Mouse (Mus musculus): ENCODE measurements around the gene Celf2. TPM values are rescaled to one million over a fixed set of nuclear protein-coding genes. Genes with fewer than 3 reads are reported as not detected.
"Not testable (repeated sequence)": the region's sequence is repeated elsewhere in the genome, so short reads cannot be mapped to it uniquely, and the experiment has no call there.

Celf2 gene
- polyA plus RNA-seq, 1 experiment = 127 TPM

GRCm38 (mm10) chr2:7309324-7309723 is 200.0 kb downstream of the Celf2 start:
- TF ChIP-seq CTCF (IDR thresholded peaks at IDR 0.05; ENCODE audit: low read depth, low read length) (no peak), POLR2A (IDR thresholded peaks at IDR 0.05; ENCODE audit: borderline replicate concordance, low read depth, low read length) (no peak)
- Histone ChIP-seq H3K4me1 (ENCODE audit: control insufficient read depth, insufficient read depth, low read length) (no peaks in the 10 kb centered on the region), H3K4me3 (ENCODE audit: insufficient read depth, low read length) (no peak overlapping the region), H3K27ac (ENCODE audit: insufficient read depth, low read depth, low read length) (no peak overlapping the region)

DNA sequence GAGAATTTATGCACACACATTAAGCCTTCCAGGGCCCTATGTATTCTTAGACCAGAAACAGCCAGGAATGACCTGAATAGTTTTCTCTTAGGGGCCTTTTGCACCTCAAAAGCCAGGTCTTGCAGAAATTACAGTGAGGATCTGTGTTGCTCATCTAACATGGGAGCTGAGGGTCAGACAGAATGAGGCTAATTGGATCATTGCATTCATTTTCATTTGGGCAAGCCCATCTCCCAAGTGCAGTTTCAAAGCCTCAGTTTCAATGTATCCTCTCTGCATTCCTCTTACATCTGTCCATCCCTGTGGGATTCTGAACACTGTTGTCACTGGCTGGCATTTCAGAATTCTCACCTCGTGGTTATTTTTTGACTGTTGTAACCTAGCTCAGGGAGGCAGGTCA is 200.6 kb downstream of the Celf2 start:
- no peak overlapping the region for H3K4me3 ChIP-seq (ENCODE audit: insufficient read depth, low read length)
- TF ChIP-seq POLR2A (IDR thresholded peaks at IDR 0.05; ENCODE audit: borderline replicate concordance, low read depth, low read length) (no peak), CTCF (IDR thresholded peaks at IDR 0.05; ENCODE audit: low read depth, low read length) (no peak)
- H3K27ac ChIP-seq (ENCODE audit: insufficient read depth, low read depth, low read length) = no peak overlapping the region
- H3K4me1 ChIP-seq (ENCODE audit: control insufficient read depth, insufficient read depth, low read length) = no peaks in the 10 kb centered on the region

GRCm38 (mm10) chr2:7287434-7287833 is 221.9 kb downstream of the Celf2 start:
- TF ChIP-seq POLR2A (IDR thresholded peaks at IDR 0.05; ENCODE audit: borderline replicate concordance, low read depth, low read length) (no peak), CTCF (IDR thresholded peaks at IDR 0.05; ENCODE audit: low read depth, low read length) (no peak)
- no peak overlapping the region for H3K4me3 ChIP-seq (ENCODE audit: insufficient read depth, low read length)
- H3K27ac ChIP-seq (ENCODE audit: insufficient read depth, low read depth, low read length) = no peak overlapping the region
- no peaks in the 10 kb centered on the region for H3K4me1 ChIP-seq (ENCODE audit: control insufficient read depth, insufficient read depth, low read length)

GRCm38 (mm10) chr2:7273214-7273613 is 236.1 kb downstream of the Celf2 start:
- Histone ChIP-seq H3K4me1 (ENCODE audit: control insufficient read depth, insufficient read depth, low read length) (no peaks in the 10 kb centered on the region), H3K27ac (ENCODE audit: insufficient read depth, low read depth, low read length) (no peak overlapping the region), H3K4me3 (ENCODE audit: insufficient read depth, low read length) (no peak overlapping the region)
- no peak for TF ChIP-seq POLR2A (IDR thresholded peaks at IDR 0.05; ENCODE audit: borderline replicate concordance, low read depth, low read length)
- no peak for TF ChIP-seq CTCF (IDR thresholded peaks at IDR 0.05; ENCODE audit: low read depth, low read length)

DNA sequence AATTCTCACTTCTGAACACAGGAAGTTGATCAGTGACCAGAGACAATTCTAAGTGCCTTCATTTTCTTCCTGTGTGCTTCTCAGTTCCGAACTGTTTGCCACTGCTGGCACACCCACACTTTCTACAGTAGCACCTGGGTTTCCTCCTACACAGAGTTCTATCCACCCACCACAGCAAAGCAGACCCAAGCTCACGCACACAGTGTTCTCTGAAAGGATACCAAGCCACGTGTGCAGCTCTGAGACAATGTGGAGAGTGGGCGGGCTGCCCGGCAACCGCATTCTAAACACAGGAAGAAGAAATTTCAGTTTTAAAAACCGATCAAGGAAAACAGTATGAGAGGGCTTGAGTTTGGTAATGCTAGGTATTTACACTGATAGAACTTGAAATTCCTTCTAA is 239.3 kb downstream of the Celf2 start:
- H3K4me3 ChIP-seq (ENCODE audit: insufficient read depth, low read length) = no peak overlapping the region
- no peaks in the 10 kb centered on the region for H3K4me1 ChIP-seq (ENCODE audit: control insufficient read depth, insufficient read depth, low read length)
- no peak for TF ChIP-seq CTCF (IDR thresholded peaks at IDR 0.05; ENCODE audit: low read depth, low read length)
- no peak for TF ChIP-seq POLR2A (IDR thresholded peaks at IDR 0.05; ENCODE audit: borderline replicate concordance, low read depth, low read length)
- H3K27ac ChIP-seq (ENCODE audit: insufficient read depth, low read depth, low read length) = no peak overlapping the region

DNA sequence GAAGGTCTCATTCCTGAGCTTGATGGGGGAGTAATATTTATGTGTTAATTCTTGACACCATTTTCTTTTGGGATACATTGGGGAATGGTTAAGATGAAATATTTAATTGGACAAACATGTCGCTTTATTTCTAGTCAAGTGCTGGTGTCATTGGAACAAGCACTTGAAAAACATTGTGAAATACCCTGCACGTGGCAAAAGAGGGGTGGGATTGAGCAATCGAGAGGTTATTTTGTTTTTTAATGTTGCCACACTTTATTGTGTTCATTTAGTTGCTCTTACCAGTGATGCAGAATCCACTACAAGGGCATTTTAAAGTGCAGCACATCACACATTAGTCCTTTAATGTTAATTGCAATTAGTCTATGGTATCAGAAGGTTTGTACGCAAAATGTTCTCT is 242.2 kb downstream of the Celf2 start:
- TF ChIP-seq POLR2A (IDR thresholded peaks at IDR 0.05; ENCODE audit: borderline replicate concordance, low read depth, low read length) (no peak), CTCF (IDR thresholded peaks at IDR 0.05; ENCODE audit: low read depth, low read length) (no peak)
- no peaks in the 10 kb centered on the region for H3K4me1 ChIP-seq (ENCODE audit: control insufficient read depth, insufficient read depth, low read length)
- H3K27ac ChIP-seq (ENCODE audit: insufficient read depth, low read depth, low read length) = no peak overlapping the region
- H3K4me3 ChIP-seq (ENCODE audit: insufficient read depth, low read length) = no peak overlapping the region

DNA sequence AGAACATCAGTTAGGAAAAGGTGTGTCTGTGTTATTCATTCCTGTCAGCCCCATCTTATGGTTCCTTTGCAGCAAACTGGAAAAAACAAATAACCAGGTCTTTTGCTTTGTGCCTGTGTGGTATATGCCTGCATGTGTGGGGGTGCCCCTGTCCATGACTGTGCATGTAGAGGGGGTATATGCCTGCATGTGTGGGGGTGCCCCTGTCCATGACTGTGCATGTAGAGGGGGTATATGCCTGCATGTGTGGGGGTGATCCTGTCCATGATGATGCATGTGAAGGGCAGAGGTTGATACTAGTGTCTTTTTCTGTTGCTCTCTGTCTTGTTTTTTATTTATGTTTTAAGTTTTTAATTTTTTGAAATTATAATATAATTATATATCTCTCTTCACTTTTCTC is 246.7 kb downstream of the Celf2 start:
- H3K27ac ChIP-seq (ENCODE audit: insufficient read depth, low read depth, low read length); H3K4me1 ChIP-seq (ENCODE audit: control insufficient read depth, insufficient read depth, low read length): not testable (repeated sequence)

DNA sequence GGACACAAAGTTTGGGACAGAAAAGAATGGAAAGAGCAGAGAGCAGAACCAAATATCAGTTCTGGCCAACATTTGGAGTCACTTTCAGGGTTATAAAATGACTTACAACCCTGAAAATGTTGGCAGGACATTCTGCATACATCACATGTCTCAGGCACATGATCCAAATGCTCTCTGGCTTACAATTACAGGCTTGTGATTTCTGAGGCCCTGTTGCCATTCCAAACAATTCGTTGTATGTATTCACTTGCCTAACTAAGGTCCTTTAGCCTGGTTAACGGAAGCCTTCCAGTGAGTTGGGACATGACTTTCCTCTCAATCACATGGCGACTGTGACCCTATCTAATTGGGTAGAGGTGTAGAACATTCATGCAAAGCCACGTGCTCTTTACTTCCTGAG is 249.2 kb downstream of the Celf2 start:
- Histone ChIP-seq H3K27ac (ENCODE audit: insufficient read depth, low read depth, low read length) (no peak overlapping the region), H3K4me3 (ENCODE audit: insufficient read depth, low read length) (no peak overlapping the region), H3K4me1 (ENCODE audit: control insufficient read depth, insufficient read depth, low read length) (no peaks in the 10 kb centered on the region)
- TF ChIP-seq CTCF (IDR thresholded peaks at IDR 0.05; ENCODE audit: low read depth, low read length) (no peak), POLR2A (IDR thresholded peaks at IDR 0.05; ENCODE audit: borderline replicate concordance, low read depth, low read length) (no peak)

More for the DNA sequence above, 246.7 kb downstream of the Celf2 start:
- H3K4me3 ChIP-seq (ENCODE audit: insufficient read depth, low read length) = not testable (repeated sequence)

DNA sequence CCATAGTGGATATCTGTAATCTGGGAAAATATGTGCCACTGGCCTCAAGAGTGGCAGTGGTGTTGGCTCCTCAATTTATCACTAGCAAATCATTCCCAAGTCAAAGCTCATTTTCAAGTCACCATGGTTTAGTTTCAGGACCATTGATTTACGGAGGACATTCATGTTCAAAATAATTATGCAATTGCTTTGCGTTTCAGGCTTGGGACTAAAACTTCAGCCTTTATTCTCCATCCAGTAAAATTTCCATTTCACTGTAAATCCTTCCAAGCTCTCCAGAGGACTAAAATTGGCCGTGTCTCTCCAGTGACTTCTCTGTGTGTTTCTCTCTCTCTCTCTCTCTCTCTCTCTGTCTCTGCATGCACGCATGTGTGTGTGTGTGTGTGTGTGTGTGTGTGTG is 249.7 kb downstream of the Celf2 start:
- H3K27ac ChIP-seq (ENCODE audit: insufficient read depth, low read depth, low read length) = no peak overlapping the region
- TF ChIP-seq POLR2A (IDR thresholded peaks at IDR 0.05; ENCODE audit: borderline replicate concordance, low read depth, low read length) = no peak
- no peak for TF ChIP-seq CTCF (IDR thresholded peaks at IDR 0.05; ENCODE audit: low read depth, low read length)
- no peak overlapping the region for H3K4me3 ChIP-seq (ENCODE audit: insufficient read depth, low read length)
- no peaks in the 10 kb centered on the region for H3K4me1 ChIP-seq (ENCODE audit: control insufficient read depth, insufficient read depth, low read length)

DNA sequence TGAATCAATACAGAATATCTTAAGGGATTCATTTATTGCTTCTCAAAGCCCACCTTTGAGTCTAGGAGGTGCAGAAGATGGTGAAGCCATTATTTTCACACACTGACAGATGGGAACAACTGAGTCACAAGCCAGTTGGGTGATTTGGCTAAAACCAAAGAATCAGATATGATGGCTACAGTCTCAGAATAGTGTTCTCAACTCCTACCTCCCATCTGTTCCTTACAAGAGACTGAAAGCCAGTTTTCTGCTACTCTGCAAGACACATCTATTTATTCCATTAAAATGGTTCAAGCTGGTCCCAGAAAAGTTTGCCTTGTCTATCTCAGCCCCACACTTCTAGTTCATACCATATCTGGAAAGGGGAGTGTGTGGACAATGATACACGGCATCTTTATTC is 253.3 kb downstream of the Celf2 start:
- Histone ChIP-seq H3K4me1 (ENCODE audit: control insufficient read depth, insufficient read depth, low read length) (no peaks in the 10 kb centered on the region), H3K4me3 (ENCODE audit: insufficient read depth, low read length) (no peak overlapping the region), H3K27ac (ENCODE audit: insufficient read depth, low read depth, low read length) (no peak overlapping the region)
- TF ChIP-seq CTCF (IDR thresholded peaks at IDR 0.05; ENCODE audit: low read depth, low read length) (no peak), POLR2A (IDR thresholded peaks at IDR 0.05; ENCODE audit: borderline replicate concordance, low read depth, low read length) (no peak)

DNA sequence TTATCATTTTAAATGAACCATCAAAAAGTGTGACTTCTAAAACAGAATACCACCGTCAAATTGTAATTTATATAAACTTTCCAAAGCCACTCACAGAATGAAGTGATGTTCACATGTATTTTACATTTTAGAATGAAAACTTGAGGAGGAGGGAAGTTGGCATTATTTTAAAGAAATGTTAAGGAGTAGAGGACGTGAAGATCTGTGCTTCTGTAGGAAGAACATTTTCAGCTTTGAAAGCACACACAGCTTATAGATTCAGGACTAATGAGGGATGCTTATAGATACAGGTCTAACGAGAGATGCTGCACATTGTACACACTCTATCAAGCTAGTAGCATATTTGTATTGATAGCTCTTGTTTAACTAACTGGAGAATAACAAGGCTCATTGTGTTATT is 254.0 kb downstream of the Celf2 start:
- TF ChIP-seq POLR2A (IDR thresholded peaks at IDR 0.05; ENCODE audit: borderline replicate concordance, low read depth, low read length) (no peak), CTCF (IDR thresholded peaks at IDR 0.05; ENCODE audit: low read depth, low read length) (no peak)
- no peaks in the 10 kb centered on the region for H3K4me1 ChIP-seq (ENCODE audit: control insufficient read depth, insufficient read depth, low read length)
- no peak overlapping the region for H3K27ac ChIP-seq (ENCODE audit: insufficient read depth, low read depth, low read length)
- no peak overlapping the region for H3K4me3 ChIP-seq (ENCODE audit: insufficient read depth, low read length)

All from bone marrow macrophage, adult 2 months (primary cell).